Mouse (Mus musculus): Measurements from ENCODE around the gene Kcnip3. TPM values are rescaled to one million over a fixed set of nuclear protein-coding genes. Genes with fewer than 3 reads are reported as not detected.

The Kcnip3 gene
- polyA plus RNA-seq (2012; rRNA removed; ENCODE audit: low replicate concordance), result 1.1 and 1.4 TPM in 2 replicates

GRCm38 (mm10) chr2:127522006-127522441, at the start of gene Kcnip3:
TSS of gene Kcnip3 (minus strand) at chr2:127522094.

GRCm38 (mm10) chr2:127541185-127541584, 19.3 kb upstream of the Kcnip3 start, which contains the start of gene Prom2:
TSS of gene Prom2 (minus strand) at chr2:127541467.

GRCm38 (mm10) chr2:127444055-127444789, 77.7 kb downstream of the Kcnip3 start, which contains the start of gene Fahd2a:
TSS of gene Fahd2a (minus strand) at chr2:127444565.

GRCm38 (mm10) chr2:127424977-127425376, 96.9 kb downstream of the Kcnip3 start, which contains the start of gene Gpat2:
TSS of gene Gpat2 (plus strand) at chr2:127425199.

Other genes starting within 250 kb of the Kcnip3 start
- gene Dusp2, start 185.9 kb downstream of the Kcnip3 start, polyA plus RNA-seq (2012; rRNA removed; ENCODE audit: low replicate concordance), result 1.4 and 9.4 TPM in 2 replicates
- not detected in 2 replicates for gene Astl, start 183.5 kb downstream of the Kcnip3 start, polyA plus RNA-seq (2012; rRNA removed; ENCODE audit: low replicate concordance)
- gene Adra2b, start 158.9 kb downstream of the Kcnip3 start, polyA plus RNA-seq (2012; rRNA removed; ENCODE audit: low replicate concordance), result 0.63 and 0.79 TPM in 2 replicates
- gene Gpat2, start 96.9 kb downstream of the Kcnip3 start, polyA plus RNA-seq (2012; rRNA removed; ENCODE audit: low replicate concordance), result 0.05 TPM in 1 of 2 replicates, not detected in the other
- gene Fahd2a, start 77.5 kb downstream of the Kcnip3 start, polyA plus RNA-seq (2012; rRNA removed; ENCODE audit: low replicate concordance), result 6.3 TPM in 2 replicates
- 0.02 and 0.83 TPM in 2 replicates for gene Prom2, start 19.4 kb upstream of the Kcnip3 start, polyA plus RNA-seq (2012; rRNA removed; ENCODE audit: low replicate concordance)
- gene Zfp661, start 65.0 kb upstream of the Kcnip3 start, polyA plus RNA-seq (2012; rRNA removed; ENCODE audit: low replicate concordance), result 0.47 and 0.92 TPM in 2 replicates
- gene Mrps5, start 65.1 kb upstream of the Kcnip3 start, polyA plus RNA-seq (2012; rRNA removed; ENCODE audit: low replicate concordance), result 32.2 and 37.8 TPM in 2 replicates
- 0.27 and 9.9 TPM in 2 replicates for gene Mal, start 134.6 kb upstream of the Kcnip3 start, polyA plus RNA-seq (2012; rRNA removed; ENCODE audit: low replicate concordance)
- 254 and 463 TPM in 2 replicates for gene Mall, start 207.8 kb upstream of the Kcnip3 start, polyA plus RNA-seq (2012; rRNA removed; ENCODE audit: low replicate concordance)

Data from duodenum, adult 2 months (tissue).